Mouse (Mus musculus) R1 (cell line): ENCODE measurements around the gene Xpo5.

Source experiments
- DNase-seq: peaks from one replicate; pipeline ENCODE4 v3.0.0-alpha.2; 2018; ENCODE audit warnings: low read depth, low spot score

Xpo5 gene

DNA sequence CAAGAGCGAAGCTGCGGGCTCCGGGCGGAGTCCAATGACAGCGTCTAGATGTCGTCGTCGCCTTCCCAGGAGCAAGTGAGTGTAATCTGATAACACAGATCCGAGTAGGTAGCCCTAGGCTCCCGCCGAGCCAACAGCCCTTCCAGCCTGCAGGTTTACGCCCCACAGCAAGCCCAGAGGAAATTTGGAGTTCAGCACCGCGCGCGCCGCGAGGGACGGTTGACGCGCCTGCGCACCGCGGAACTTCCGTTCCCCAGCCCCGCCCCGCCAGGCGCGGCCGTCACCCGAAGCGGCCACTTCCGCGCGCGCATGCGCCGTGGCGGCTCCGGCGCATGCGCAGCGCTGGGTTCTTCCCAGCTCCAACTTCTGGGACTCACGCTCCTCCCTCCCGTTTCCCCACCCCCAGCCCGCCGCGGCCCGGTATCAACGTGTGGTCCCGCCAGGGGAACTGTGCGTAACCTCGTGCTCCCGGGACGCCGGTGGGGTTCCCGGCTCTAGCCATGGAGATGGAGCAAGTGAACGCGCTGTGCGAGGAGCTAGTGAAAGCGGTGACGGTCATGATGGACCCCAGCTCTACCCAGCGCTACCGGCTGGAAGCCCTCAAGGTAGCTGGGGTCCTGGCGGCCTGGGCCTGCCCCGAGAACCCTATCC lies at the start of gene Xpo5, which contains the start of gene Polh:
Xpo5 (plus strand) TSS at position 362 of the 651 bp plus-strand sequence.
Polh (minus strand) TSS at position 225 of the 651 bp plus-strand sequence.
- DNase-seq = peak; percentile 95

DNA sequence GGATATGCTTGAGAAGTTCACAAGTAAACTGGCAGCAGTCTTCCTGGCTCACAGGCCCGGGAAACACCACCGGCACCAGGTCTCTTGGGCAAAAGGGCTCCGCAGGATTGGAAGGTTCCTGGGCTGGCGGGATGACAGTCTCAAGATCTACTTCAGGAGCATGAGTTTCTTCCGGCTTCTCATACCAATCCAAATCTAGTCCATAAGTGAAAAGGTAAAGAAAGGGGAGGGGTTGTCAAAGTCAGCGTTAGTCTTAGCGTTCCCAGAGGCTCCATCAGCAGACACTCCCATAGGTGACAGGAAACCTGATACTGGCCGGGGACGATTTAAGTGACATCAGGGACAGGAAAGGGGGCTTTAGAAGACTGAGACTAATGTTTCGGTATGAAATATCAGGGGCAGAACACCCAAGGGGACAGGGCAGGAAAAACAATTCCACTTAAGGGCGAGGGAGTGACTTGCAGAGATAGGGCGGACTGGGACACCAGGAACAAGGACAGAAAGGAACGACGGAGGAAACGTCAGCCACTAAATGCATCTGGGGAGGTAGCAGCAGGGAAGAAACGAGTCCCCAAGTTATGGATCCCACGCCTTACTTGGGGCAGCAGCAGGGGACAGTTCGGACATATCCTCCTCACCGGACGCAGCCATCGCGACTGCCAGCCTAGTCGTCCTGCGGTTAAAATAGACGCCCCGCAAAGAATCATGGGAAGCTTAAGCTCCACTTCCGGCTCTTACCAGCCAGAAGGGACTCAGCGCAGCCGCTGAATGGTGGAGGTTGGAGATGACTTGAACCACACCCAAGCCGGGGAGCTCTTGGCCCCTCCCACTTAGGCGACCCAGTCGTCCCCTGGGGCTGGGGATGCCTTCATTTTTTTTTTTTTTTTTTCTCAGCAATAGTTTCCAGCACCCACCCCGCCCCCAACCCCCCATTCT lies 49.5 kb upstream of the Xpo5 start, which contains the start of gene Mad2l1bp:
Mad2l1bp (minus strand) TSS at position 707 of the 936 bp plus-strand sequence.
- peak; percentile 97 for DNase-seq

DNA sequence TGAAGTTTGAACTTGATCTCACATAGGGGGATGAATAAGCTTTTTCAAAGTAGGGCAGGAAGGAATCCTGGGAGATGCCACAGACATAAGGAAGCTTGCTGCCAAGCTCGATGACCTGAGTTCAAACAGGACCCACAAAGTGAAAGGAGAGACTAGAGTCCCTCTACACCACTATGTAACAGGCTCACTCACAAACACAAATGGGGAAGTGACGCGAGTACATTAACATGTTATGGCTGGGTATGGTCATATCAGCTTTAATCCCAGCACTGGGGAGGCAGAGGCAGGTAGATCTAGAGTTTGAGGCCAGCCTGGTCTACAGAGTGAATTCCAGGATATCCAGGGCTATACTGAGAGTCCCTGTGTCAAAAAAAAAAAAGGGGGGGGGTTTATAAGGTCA lies 48.2 kb upstream of the Xpo5 start:
- DNase-seq = no peak

DNA sequence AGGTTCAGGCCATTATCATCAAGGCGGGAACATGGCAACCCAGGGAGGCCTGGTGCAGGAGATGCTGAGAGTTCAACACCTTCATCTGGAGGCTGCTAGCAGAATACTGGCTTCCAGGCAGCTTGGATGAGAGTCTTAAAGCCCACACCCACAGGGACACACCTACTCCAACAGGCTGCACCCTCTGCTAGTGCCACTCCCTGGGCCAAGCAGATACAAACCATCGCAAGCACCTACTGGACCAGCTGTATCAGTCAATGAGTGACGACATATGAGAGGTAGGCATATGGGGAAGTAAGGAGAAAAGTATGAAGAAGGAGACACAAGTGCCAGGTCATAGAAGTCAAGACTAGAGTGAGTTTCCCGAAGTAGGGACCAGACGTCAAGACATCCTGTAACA lies 45.9 kb upstream of the Xpo5 start:
- DNase-seq = no peak

DNA sequence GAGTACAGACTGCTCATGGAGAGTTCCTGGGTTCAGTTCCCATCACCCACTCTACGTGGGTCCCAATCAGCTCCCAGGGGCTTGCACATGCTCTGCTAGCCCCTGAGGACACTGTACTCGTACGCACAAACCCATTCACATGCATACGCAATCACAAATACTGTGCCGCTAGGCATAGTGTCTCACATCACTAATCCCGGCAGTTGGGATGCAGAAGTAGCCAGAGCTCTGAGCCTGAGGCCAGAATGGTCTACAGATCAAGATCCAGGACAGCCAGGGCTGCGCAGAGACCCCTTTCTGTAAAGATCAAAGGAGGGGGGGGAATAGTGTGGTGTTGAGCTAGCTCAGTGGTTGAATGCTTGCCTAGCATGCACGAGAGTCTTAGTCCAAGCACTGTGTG lies 45.5 kb upstream of the Xpo5 start:
- DNase-seq = no peak

DNA sequence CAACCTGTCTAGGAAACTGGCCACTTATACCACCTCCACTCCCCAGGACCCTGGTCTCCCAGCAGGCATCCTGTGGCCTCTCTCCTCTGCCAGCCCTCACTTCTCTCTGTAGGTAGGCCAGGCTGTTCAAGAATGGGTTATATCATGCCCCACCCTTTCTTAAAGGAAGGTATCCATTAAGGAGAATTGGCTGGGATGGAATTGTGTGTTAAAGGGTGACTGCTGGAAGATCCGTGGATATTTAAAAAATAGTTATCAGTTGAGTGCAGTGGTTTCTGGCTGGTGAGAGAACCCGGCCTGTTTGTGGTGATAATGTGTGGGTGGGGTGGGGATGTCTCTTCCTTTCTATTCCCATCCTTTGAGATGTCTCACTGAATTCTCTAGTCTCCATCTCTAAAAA lies 43.3 kb upstream of the Xpo5 start:
- no peak for DNase-seq

DNA sequence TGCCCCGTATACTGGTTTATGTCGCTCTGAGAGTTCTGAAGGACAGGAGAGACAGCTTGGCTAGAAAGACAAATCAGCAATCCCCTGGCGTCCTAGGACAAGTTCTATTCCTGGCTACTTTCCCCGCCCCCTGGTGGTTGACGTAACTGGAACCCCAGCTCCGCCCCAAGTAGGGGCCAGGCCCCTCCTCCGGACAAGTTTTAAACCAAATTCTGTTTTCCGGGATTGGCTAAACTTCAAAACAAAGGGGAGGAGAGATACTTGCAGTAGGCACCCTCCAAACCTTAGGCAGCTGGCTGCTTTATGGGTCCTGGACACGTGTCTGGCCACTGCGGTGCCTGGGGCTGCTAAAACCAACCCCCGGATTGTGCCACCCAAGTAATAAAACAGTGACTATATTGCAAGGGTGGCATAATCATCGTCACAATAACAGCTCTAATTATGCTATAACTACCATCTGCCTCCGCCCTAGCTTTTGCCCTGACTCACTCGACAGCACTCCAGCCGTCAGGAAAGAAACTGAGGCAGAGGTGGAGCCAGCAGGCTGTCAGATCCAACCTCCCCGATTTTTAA lies 42.4 kb upstream of the Xpo5 start:
- peak; percentile 95 for DNase-seq

DNA sequence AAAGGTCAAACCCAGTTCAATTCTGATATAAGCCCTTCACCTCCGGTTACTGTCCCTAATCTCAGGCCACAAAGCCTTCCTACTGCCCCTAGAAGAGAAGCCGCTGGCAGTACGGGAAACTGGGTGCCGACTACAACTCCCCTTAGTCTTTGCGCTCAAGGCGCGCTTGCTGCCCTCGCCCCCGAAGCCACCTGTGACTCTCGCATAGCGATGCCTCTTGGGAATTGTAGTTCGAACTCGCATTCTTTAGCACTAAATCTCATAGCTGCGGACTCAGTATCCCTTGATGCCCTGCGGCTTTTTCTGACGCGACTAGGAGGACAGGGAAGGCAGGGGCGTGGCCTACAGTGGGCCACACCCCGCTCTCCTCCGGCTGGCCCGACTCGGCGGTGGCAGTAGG lies 41.9 kb upstream of the Xpo5 start, which contains the start of gene Gtpbp2:
Gtpbp2 (plus strand) TSS at position 347 of the 400 bp plus-strand sequence.
- peak; percentile 100 for DNase-seq

DNA sequence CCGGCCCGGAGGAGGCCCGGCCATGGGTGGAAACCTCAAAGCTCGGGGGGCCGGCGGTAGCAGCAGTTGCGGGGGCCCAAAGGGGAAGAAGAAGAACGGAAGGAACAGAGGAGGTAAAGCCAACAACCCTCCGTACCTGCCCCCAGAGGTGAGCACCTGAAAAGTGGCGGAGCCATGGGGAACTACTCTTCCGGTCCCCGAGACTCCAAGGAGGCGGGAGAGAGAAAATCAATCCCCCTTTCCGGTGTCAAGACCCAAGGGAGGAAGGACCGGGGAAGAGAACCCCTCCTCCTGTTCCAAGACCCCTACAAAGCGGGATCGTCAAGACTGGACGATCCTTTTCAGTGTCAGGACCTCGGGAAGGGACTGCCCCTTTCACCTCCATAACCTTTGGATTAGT lies 41.4 kb upstream of the Xpo5 start:
- peak; percentile 72 for DNase-seq

DNA sequence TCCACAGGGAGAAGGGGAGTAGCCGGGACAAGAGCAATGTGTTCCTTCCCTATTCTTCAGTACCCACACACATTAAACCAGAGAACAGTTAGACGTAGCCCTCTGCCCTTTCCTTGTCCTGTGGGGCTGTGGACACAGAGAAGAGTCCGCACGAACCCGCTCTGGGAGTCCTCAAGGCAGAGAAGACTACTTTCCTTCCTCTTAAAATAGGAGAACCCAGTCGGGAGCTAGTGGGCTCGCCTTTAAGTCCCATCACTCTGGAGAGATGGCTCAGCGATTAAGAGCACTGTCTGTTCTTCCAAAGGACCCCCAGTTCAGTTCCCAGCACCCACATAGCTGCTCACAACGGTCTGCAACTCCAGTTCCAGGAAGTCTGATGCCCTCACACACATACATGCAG lies 40.9 kb upstream of the Xpo5 start:
- DNase-seq = no peak

DNA sequence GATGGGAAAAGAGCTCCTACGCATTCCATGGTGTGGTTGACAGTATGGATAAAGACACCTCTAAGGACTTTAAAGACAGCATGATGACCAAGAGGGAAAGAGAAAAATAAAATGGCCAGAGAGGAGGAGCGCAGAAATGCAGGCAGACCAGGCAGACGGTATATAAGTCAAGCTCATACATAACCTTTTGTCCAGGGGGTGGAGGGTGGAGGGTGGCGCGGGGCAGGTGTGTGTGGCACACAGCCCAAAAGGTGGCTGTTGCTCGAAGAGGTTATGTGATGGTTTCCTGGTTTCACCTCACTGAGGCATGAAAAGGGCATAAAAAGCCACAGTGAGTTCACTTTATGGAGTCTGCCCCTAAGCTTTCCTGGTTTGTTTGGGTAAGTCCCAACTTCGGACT lies 40.0 kb upstream of the Xpo5 start:
- no peak for DNase-seq

DNA sequence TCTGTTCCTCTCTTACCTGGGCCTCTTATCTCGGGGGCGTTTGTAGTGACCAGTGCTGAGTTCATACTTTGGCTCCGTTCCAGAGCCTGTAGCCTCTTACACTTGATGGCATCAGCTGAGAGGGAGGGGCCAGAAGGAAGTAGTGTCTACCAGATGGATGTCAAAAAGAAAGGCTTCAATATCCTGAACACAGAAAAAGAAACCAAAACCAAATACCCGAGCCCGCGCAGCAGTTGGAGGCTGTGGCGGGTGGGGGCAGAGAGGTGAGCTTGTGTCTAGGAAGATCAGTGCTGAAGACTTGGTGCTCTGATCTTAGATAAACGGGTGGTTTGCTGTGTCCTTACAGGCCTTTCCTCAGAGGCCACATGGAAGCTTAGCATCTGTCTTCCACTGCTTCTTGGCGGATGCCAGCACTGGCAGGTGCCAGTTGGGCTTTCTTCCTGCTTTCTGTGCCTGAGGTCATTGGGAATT lies 39.6 kb upstream of the Xpo5 start:
- DNase-seq = no peak

DNA sequence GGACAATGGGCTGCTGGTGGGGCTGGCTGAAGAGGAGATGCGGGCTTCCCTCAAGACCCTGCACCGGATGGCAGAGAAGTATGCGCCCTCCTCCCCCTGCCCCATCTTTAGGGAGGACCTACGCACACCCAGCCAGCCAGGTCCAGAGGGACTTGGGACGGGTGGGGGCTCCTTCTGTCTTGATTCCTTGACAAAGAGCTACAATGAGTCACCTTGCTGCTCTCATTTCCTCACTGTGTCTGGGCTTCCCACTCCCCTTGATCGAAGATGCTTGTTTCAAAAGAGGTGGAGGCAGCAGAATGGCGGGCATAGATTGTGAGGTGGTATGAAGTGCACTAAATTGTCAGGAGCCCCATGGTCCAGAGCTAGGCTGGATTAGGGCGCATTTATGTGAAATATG lies 38.3 kb upstream of the Xpo5 start:
- DNase-seq = no peak

DNA sequence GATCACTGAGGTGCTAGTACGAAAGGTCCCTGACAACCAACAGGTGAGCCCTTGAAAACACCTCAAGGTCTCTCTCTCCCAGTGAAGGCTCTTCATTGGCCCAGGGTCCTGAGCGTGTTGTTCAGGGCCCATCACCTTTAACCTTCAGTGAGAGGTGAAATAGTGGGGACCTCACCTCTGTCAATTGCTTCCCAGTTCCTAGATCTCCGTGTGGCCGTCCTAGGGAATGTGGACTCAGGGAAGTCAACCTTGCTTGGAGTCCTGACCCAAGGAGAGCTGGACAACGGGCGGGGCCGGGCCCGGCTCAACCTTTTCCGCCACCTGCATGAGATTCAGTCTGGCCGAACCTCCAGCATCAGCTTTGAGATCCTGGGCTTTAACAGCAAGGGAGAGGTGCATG lies 37.8 kb upstream of the Xpo5 start:
- DNase-seq = no peak

DNA sequence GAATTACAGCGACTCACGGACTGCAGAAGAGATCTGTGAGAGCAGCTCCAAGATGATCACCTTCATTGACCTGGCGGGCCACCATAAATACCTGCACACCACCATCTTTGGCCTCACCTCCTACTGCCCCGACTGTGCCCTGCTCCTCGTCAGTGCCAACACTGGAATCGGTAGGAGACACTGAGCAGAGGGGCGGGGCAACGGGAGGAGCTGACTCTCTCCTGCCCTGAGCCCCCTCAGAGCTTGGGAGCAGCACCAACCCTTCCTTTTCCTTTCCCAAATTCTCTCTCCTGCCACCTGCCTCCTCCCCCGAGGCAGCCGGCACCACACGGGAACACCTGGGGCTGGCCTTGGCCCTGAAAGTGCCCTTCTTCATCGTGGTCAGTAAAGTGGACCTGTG lies 37.1 kb upstream of the Xpo5 start:
- no peak for DNase-seq

DNA sequence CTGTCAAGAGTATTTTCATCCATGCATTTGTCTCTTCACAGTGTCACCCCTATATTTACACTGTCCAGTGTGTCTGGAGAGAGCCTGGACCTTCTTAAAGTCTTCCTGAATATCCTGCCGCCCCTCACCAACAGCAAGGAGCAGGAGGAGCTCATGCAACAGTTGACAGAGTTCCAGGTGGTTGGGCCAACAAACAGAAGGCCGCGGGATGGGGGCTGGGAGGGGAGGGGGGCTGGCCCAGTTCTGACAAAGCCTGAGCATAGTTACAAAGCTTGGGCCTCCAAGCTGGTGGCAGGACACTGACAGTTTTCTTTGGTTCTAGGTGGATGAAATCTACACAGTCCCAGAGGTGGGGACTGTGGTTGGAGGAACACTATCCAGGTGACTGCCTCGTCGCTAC lies 36.3 kb upstream of the Xpo5 start:
- no peak for DNase-seq

DNA sequence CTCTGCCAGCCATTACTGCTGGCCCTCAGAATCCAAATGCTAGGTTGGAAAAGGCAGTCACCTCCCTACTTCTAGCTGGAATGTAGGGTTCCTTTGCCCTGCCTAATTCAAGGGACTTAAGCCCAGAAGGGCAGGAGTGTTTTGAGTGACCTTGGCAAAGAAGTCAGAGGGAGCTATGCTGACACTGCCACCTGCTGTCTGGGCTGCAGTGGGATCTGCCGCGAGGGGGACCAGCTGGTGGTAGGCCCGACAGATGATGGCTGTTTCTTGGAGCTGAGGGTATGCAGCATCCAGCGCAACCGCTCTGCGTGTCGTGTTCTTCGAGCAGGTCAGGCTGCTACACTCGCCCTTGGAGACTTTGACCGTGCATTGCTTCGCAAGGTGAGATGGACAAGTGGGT lies 35.6 kb upstream of the Xpo5 start:
- DNase-seq = peak; percentile 39

DNA sequence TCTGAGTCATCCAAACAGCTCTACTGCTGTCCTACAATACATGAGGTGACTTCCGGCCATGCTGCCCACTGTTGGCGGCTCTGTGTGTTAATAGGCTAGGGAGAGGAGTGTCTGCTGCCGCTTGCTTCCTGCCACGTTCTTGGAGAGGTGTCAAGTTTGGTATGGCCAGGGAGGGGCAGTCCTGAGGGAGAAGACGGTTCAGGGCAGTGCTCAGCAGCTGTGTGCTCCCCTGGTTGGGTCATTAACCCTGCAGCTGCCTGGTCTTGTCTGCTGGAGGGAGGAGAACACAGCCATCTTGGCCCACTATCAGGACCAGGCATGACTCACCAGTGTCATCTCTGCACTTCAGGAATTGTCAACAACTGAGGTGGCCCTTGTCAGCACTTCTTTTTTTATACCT lies 34.3 kb upstream of the Xpo5 start:
- no peak for DNase-seq

DNA sequence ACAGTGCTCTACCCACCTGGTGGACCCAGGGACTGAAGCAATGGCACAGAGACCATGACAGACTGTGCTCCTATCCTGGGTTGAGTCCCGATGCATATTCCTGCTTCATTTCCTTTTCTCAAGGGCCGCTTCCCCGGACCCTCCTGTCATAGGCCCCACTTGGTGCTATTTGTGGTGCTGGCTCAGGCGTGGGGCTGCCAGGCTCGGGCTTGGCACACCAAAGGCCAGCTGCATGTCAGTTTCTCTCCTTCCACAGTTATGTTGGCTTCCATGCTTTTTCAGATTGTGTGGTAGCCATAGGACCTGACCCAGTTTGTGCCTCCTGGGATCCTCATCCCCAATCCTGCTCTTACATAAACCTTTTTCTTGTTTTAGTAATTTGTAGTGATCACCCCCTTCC lies 33.8 kb upstream of the Xpo5 start:
- no peak for DNase-seq

DNA sequence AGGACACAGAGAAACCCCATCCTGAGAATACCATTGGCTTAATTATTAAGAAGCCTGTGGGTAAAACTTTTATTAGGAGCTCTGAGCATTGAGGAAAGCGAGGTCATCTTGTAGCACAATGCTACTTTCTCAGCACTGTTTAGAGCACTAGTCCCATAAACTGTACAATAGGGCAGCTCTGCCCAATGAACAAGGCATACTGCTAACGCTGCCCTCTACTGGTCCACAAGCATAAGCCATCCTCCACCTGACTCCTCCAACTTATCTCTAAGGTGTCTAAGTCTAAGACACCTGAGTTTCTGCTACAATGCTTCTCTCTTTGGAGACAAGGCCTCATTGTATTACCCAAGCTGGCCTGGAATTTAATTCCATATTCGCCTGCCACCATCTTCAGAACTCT lies 32.0 kb upstream of the Xpo5 start:
- DNase-seq = peak; percentile 61

DNA sequence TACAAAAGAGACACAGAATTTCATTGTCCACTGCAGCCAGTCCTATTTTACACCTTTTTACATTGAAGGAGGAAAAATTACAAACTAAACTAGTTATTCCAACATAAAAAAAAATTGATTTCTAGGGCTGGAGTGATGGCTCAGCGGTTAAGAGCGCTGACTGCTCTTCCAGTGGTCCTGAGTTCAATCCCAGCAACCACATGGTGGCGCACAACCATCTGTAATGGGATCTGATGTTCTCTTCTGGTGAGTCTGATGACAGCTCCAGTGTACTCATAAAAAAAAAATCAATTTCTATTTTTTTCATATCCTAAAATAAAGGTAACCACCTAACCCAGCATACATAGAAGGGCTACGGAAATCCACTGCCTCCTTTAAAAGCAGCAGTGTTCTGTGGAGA lies 20.3 kb upstream of the Xpo5 start:
- DNase-seq = no peak

DNA sequence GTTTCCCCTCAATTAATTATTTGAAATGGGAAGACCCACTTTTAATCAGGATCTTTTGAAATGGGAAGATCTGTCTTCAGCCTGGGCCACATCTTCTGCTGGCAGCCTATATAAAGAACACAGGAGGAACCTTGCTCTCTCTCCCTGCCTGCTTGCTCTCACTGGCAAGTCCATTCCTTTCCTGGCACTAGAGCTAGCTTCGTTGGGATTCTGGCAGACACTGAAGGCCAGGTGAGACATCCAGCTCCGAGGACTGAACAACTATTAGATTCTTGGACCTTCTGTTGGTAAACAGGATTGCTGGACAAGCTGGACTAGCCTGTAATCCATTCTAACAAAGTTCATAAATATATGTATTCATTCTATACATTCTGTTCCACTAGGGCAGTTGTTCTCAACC lies 13.8 kb upstream of the Xpo5 start:
- no peak for DNase-seq
